Mouse (Mus musculus): ENCODE data around the gene Muc4.

DNA sequence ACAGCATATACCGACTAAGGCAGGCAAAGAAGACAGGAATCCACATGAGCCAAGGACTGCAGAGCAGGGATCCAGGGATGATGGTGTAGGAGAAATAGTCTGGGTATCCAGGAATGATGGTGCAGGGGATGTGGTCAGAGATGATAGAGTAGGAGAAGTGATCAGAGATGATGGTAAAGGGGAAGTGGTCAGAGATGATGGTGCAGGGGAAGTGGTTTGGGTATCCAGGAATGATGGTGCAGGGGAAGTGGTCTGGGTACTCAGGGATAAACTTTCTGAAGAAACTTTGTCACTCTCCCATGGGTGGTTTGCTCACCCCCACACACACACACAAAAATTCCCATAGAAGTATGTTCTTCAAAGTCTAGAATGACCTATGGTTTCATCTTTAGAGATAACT, 59.5 kb downstream of the Muc4 start:
- TF ChIP-seq CTCF (IDR thresholded peaks at IDR 0.05; ENCODE audit: low read depth, low read length) = no peak
- no peak for TF ChIP-seq POLR2A (IDR thresholded peaks at IDR 0.05; ENCODE audit: extremely low read depth, insufficient read depth, low read length)
